Mouse (Mus musculus) small intestine, adult 2 months (tissue): Measurements from ENCODE around the gene Gars. TPM values are rescaled to one million over a fixed set of nuclear protein-coding genes. Genes with fewer than 3 reads are reported as not detected.

Source experiments
- H3K27ac ChIP-seq: fragments of 200-500 bp; 2 replicates; pipeline ENCODE4 v1.5.1; 2012; ENCODE audit warnings: low read depth, low read length, control low read depth, inconsistent platforms; ENCODE audit not compliant: insufficient read depth
- H3K27me3 ChIP-seq: fragments of 200-500 bp; 2 replicates; pipeline ENCODE4 v1.6.1; 2012; ENCODE audit warnings: mild to moderate bottlenecking, moderate library complexity, low read length, inconsistent platforms; ENCODE audit not compliant: control insufficient read depth, insufficient read depth
- H3K36me3 ChIP-seq: fragments of 200-500 bp; 2 replicates; pipeline ENCODE4 v1.6.1; 2012; ENCODE audit warnings: mild to moderate bottlenecking, low read length, control low read depth, inconsistent platforms; ENCODE audit not compliant: control insufficient read depth, insufficient read depth
- H3K4me1 ChIP-seq: fragments of 200-500 bp; 2 replicates; pipeline ENCODE4 v1.6.1; 2012; ENCODE audit warnings: low read length, inconsistent platforms, mixed read lengths; ENCODE audit not compliant: control insufficient read depth, insufficient read depth, insufficient read length
- H3K4me3 ChIP-seq: fragments of 200-500 bp; 2 replicates; pipeline ENCODE4 v1.5.1; 2012; ENCODE audit warnings: low read depth, mild to moderate bottlenecking, control low read depth, inconsistent platforms, low read length, moderate library complexity
- CTCF ChIP-seq: fragments of 200-500 bp; IDR thresholded peaks from 2 replicates; pipeline ENCODE4 v1.5.1; 2012; ENCODE audit warnings: low read depth, mild to moderate bottlenecking, control low read depth, inconsistent platforms, low read length, moderate library complexity, mixed read lengths; ENCODE audit not compliant: insufficient replicate concordance, insufficient read length; ENCODE audit errors: extremely low read depth
- POLR2A ChIP-seq: fragments of 200-500 bp; IDR thresholded peaks from 2 replicates; pipeline ENCODE4 v1.6.1; 2012; ENCODE audit warnings: low read depth, mild to moderate bottlenecking, control low read depth, inconsistent platforms, low read length, moderate library complexity
- WGBS: fragments of 180-500 bp; shearing (Covaris S2); methylation state at CpG from one replicate; pipeline ENCODE4 v1.1.7; 2018; 5-methylcytosine and 5-hydroxymethylcytosine counted together
- polyA plus RNA-seq: library from polyadenylated mRNA; depleted of rRNA; stranded (reverse); fragments of >200 nt; gene quantifications from 2 replicates; pipeline ENCODE4 v1.2.3, GENCODE M21; 2012; rRNA removed

The Gars gene
- polyA plus RNA-seq: 11.2 and 31.4 TPM in 2 replicates

DNA sequence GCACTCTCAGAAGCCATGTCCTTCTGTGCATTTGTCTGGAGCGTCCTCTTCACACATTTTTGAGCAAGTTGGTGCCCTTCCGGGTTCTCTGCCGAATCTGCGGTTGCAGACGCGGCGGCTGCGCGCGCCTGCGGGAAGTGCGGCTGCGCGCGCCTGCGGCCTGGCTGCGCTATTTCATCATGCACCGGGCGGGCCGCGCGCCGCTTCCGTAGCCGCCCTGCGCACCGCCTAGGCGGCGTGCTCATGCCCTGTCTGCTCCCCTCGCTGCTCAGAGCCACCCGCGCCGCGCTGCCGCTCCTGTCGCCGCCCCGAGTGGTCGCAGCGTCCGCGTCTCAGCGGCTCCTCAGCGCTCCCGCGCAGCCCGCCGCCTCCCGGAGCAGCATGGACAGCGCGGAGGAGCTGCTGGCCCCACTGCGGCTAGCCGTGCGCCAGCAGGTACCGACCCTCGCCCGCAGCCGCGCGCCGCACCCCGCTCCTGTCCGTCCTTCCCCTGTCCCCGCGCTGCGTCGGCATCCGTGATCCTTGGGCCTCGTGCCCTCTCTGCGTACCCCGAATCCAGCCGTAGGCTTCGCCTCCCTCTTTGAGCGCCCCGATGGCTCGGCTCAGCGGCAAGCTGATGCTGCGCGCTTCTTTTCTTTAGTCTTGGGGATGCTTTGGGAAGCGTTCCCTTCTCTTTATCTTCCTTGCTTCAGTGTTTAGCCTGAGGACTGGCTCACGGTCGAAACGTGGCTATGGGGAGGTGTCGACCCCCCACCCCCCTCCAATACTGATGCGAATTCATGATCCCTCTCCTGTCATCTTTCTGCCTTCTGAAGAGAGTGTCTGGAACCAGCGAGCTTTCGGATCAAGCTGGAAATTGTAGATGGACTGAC, at the start of gene Gars:
TSS of gene Gars (plus strand) at position 209 of the 872 bp plus-strand sequence.
- TF ChIP-seq CTCF (no peak), POLR2A (peak; percentile 80)
- H3K27me3 ChIP-seq: no peaks in the 10 kb centered on the region
- H3K4me1 ChIP-seq: peaks cover 2% of the 10 kb centered on the region; the same call in 1 of the 2 replicates
- H3K4me3 ChIP-seq: peak within 1 kb of the TSS; percentile 91
- H3K36me3 ChIP-seq: no peaks in the 10 kb centered on the region
- WGBS: under 1% methylated on average over 87 of the region's 87 CpGs
- peak within 1 kb of the TSS; percentile 87 for H3K27ac ChIP-seq

DNA sequence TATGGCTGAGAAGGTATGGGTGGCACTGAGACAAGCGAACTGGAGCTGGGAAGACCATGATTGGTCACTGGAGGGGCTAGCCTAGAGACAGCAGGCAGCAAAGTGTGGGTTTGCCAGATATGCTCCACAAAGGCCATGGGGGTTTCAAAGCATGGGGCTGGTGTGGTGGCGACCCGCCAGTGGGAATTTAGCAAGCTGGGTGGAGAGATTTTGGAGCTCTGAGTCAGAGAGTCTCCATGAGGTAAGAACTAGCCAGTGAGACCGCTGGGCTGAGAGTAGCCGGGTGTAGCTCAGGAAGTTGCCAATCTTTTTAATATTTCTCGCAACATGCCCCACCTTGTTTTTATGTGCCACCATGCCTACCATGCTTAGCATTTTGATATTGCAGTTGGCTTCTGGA, 49.7 kb upstream of the Gars start:
- Histone ChIP-seq H3K4me3 (no peak overlapping the region), H3K4me1 (peaks cover 7% of the 10 kb centered on the region; the same call in 1 of the 2 replicates), H3K36me3 (peaks cover 15% of the 10 kb centered on the region), H3K27ac (no peak overlapping the region), H3K27me3 (no peaks in the 10 kb centered on the region)
- no peak for TF ChIP-seq CTCF
- 91% methylated on average over 6 of the region's 6 CpGs for WGBS

DNA sequence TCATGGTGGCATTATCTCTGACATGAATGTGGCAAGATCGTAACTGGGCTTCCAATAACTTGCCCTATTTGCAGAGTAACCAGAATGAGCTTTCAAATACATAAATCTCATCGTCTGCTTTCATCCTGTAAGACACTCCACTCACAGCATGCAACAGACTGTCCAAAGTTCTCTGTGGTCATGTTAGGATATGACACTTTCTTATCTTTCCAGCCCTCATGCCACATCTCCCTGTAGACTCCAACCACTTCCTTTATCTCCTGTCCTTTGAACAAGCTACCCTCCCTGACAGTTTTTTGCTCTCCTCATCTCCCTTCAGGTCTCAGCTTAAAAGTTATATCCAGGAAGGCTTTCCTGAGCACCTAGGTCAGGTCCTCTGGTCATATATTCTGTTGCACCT, 46.6 kb upstream of the Gars start:
- Histone ChIP-seq H3K36me3 (peaks cover 7% of the 10 kb centered on the region; the same call in 1 of the 2 replicates), H3K27me3 (no peaks in the 10 kb centered on the region), H3K4me3 (no peak overlapping the region), H3K4me1 (peaks cover 8% of the 10 kb centered on the region; the same call in 1 of the 2 replicates), H3K27ac (no peak overlapping the region)
- no peak for TF ChIP-seq POLR2A
- no peak for TF ChIP-seq CTCF
- 32% methylated on average over 2 of the region's 2 CpGs for WGBS

DNA sequence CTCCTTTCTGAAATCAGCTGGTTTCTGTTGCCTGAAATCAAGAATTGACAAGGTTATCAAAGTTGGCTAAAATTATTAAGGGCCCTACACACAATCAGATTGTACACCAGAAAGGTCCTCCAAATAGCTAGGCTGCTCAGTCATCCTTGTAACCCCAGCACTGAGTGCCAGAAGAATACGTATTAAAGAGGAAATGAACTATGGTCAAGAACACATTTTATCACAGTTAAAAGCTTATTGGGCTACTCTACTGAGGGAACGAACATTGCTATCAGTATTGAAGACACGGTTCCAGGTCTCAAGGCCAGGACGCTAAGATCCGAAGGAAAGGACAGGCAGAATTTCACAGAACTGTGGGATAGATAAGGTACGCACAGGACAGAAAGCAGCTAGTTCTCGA, 45.7 kb upstream of the Gars start:
- Histone ChIP-seq H3K27ac (peak overlapping the region; percentile 23), H3K36me3 (peaks cover 6% of the 10 kb centered on the region; the same call in 1 of the 2 replicates), H3K4me1 (peaks cover 8% of the 10 kb centered on the region; the same call in 1 of the 2 replicates), H3K4me3 (peak overlapping the region; percentile 71), H3K27me3 (no peaks in the 10 kb centered on the region)
- TF ChIP-seq POLR2A: no peak
- no peak for TF ChIP-seq CTCF
- under 1% methylated on average over 7 of the region's 7 CpGs for WGBS

DNA sequence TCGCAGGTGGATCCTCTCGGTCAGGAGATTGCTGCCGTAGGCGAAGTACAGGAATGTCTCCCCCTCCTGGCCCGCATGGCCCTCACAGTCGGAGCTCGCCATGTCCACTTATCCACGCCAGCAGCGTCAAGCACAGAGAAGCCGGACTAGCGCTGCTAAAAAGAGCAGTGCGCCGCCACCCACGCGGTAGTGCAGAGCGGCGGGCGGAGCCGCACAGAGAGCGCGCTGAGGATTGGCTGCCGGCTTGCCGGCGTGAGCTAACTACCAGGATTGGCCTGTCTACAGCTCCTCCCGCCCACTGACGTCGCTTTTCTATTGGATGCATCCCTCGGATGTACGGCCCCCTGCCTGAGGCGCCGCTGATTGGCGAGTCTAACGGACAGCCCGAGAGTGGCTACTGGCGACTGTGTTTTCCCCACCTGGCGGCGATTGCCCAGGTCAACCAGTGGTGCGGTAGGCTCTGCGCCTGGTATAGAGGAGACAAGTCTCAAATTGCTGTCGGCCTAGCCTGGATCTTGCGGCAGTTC, 45.0 kb upstream of the Gars start, which contains the start of gene Ggct:
TSS of gene Ggct (minus strand) at position 217 of the 527 bp plus-strand sequence.
- TF ChIP-seq CTCF (peak; percentile 49; the same call in 1 of the 2 replicates), POLR2A (peak; percentile 79)
- under 1% methylated on average over 41 of the region's 41 CpGs for WGBS
- peaks cover 6% of the 10 kb centered on the region; the same call in 1 of the 2 replicates for H3K36me3 ChIP-seq
- H3K4me1 ChIP-seq: peaks cover 8% of the 10 kb centered on the region; the same call in 1 of the 2 replicates
- H3K27ac ChIP-seq: peak within 1 kb of the TSS; percentile 23
- H3K4me3 ChIP-seq: peak within 1 kb of the TSS; percentile 71
- H3K27me3 ChIP-seq: no peaks in the 10 kb centered on the region

DNA sequence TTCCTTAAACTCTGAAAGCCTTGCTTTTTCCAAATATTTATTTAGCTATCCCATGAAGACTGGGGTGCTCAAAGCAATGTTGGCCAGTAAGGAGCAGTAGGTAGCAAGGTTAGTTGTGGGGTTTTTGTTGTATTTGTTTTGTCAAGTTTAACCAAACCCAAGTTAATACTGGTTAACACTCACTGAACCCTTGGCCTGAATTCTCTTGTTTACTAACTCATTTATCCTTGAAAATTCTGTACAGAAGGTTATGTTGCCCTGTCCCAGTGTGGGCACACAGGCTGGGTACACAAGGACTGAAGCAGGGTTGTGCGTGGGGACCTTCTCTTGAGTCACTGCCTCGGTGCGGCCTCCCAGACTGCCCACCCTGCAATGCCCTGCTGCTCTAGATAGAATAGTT, 41.4 kb upstream of the Gars start:
- no peaks in the 10 kb centered on the region for H3K36me3 ChIP-seq
- H3K4me1 ChIP-seq: peaks cover 8% of the 10 kb centered on the region; the same call in 1 of the 2 replicates
- TF ChIP-seq CTCF (no peak), POLR2A (no peak)
- no peak overlapping the region for H3K27ac ChIP-seq
- H3K4me3 ChIP-seq: no peak overlapping the region
- no peaks in the 10 kb centered on the region for H3K27me3 ChIP-seq
- 88% methylated on average over 3 of the region's 3 CpGs for WGBS

DNA sequence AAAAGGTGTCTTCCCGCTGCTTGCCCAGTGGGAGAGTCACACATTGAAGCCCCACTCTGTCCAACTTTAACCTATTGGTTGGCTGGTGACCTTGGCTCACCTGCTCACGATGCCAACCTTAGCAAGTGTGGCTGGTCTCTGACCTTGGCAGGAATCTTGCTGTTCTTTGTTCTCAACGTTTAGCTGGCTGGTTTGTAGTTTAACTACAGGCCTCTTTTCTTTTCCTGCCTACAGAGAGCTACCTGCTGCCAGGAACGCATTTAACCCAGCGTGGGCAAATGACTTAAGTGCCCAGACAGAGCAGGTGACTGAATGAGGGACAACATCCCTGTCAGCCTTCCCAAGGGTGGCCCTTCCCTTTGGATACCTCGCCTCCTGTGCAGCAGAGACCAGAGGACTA, 40.1 kb upstream of the Gars start:
- 52% methylated on average over 6 of the region's 6 CpGs for WGBS
- TF ChIP-seq CTCF (no peak), POLR2A (no peak)
- Histone ChIP-seq H3K27ac (no peak overlapping the region), H3K27me3 (no peaks in the 10 kb centered on the region), H3K4me1 (peaks cover 3% of the 10 kb centered on the region; the same call in 1 of the 2 replicates), H3K4me3 (no peak overlapping the region), H3K36me3 (no peaks in the 10 kb centered on the region)
